Mouse (Mus musculus) MEL (cell line): ENCODE measurements around the gene Zfp950. TPM values are rescaled to one million over a fixed set of nuclear protein-coding genes. Genes with fewer than 3 reads are reported as not detected.

Experiments used
- DNase-seq: peaks from one replicate; pipeline ENCODE4 v3.0.0; 2011; ENCODE audit warnings: low read depth, low spot score
- H3K27ac ChIP-seq: 2 replicates; pipeline ENCODE4 v1.5.1; 2012; ENCODE audit warnings: low read depth, mild to moderate bottlenecking, control low read depth, low read length, moderate library complexity; ENCODE audit not compliant: control insufficient read depth
- H3K27me3 ChIP-seq, 2 experiments: fragments of 150-350 bp in 1 of 2; sonication (generic) in 1 of 2; 2 replicates each; pipeline ENCODE4 v1.6.1; 2012; ENCODE audit warnings: low read length in 2 of 2, mild to moderate bottlenecking in 2 of 2, improper control_type of control experiment in 1 of 2, moderate library complexity in 1 of 2; ENCODE audit not compliant: insufficient read depth in 2 of 2, control insufficient read depth in 1 of 2
- H3K36me3 ChIP-seq, 2 experiments: 2 replicates each; pipeline ENCODE4 v1.6.1; 2012 to 2014; ENCODE audit warnings: low read length in 2 of 2, improper control_type of control experiment in 1 of 2, inconsistent platforms in 1 of 2, mild to moderate bottlenecking in 1 of 2; ENCODE audit not compliant: insufficient read depth in 2 of 2, control insufficient read depth in 1 of 2
- H3K4me1 ChIP-seq, 2 experiments: fragments of 150-350 bp in 1 of 2; sonication (generic) in 1 of 2; 2 replicates each; pipeline ENCODE4 v1.6.1; 2012; ENCODE audit warnings: low read length in 2 of 2, improper control_type of control experiment in 1 of 2, mild to moderate bottlenecking in 1 of 2; ENCODE audit not compliant: insufficient read depth in 2 of 2, control insufficient read depth in 1 of 2
- H3K4me3 ChIP-seq, 2 experiments: fragments of 150-350 bp in 1 of 2; sonication (generic) in 1 of 2; 2 replicates each; pipeline ENCODE4 v1.5.1; 2012; ENCODE audit warnings: low read depth in 2 of 2, low read length in 2 of 2, mild to moderate bottlenecking in 2 of 2, moderate library complexity in 2 of 2, control low read depth in 1 of 2, improper control_type of control experiment in 1 of 2; ENCODE audit not compliant: control insufficient read depth in 1 of 2, insufficient read depth in 1 of 2
- H3K79me2 ChIP-seq: 2 replicates; pipeline ENCODE4 v1.6.1; 2012; ENCODE audit warnings: mild to moderate bottlenecking, low read length, moderate library complexity; ENCODE audit not compliant: control insufficient read depth, poor library complexity, insufficient read depth
- H3K9ac ChIP-seq: 2 replicates; pipeline ENCODE4 v1.6.1; 2012; ENCODE audit warnings: low read depth, mild to moderate bottlenecking, control low read depth, low read length, moderate library complexity; ENCODE audit not compliant: control insufficient read depth, poor library complexity, severe bottlenecking
- H3K9me3 ChIP-seq: fragments of 150-350 bp; sonication (generic); replicated peaks from 2 replicates; pipeline ENCODE4 v1.6.1; 2012; ENCODE audit warnings: mild to moderate bottlenecking, low read length, improper control_type of control experiment, moderate library complexity; ENCODE audit not compliant: insufficient read depth
- BHLHE40 ChIP-seq: IDR thresholded peaks from 2 replicates; pipeline ENCODE4 v1.6.1; 2012; ENCODE audit warnings: low read depth, mild to moderate bottlenecking, inconsistent platforms, low read length, improper control_type of control experiment, borderline replicate concordance
- CHD2 ChIP-seq: IDR thresholded peaks from 2 replicates; pipeline ENCODE4 v1.6.1; 2011; ENCODE audit warnings: low read length, improper control_type of control experiment
- E2F4 ChIP-seq: IDR thresholded peaks from 2 replicates; pipeline ENCODE4 v1.6.1; 2011; ENCODE audit warnings: low read depth, low read length, improper control_type of control experiment, borderline replicate concordance
- EP300 ChIP-seq, 2 experiments: IDR thresholded peaks; 2 replicates each; pipeline ENCODE4 v1.6.1; 2011; ENCODE audit warnings: improper control_type of control experiment in 2 of 2, low read length in 2 of 2, low read depth in 1 of 2, mild to moderate bottlenecking in 1 of 2
- ETS1 ChIP-seq: IDR thresholded peaks from 2 replicates; pipeline ENCODE4 v1.6.1; 2012; ENCODE audit warnings: low read depth, mild to moderate bottlenecking, inconsistent platforms, low read length, improper control_type of control experiment, moderate library complexity
- GABPA ChIP-seq: IDR thresholded peaks from 2 replicates; pipeline ENCODE4 v1.6.1; 2012; ENCODE audit warnings: low read depth, mild to moderate bottlenecking, inconsistent platforms, low read length, improper control_type of control experiment, moderate library complexity
- GATA1 ChIP-seq: IDR thresholded peaks from 2 replicates; pipeline ENCODE4 v1.6.1; 2011; ENCODE audit warnings: low read depth, low read length, improper control_type of control experiment
- JUND ChIP-seq: IDR thresholded peaks from 2 replicates; pipeline ENCODE4 v1.6.1; 2011; ENCODE audit warnings: low read depth, mild to moderate bottlenecking, improper control_type of control experiment, low read length
- KAT2A ChIP-seq: conservative IDR thresholded peaks from 2 replicates; pipeline ENCODE4 v1.6.1; 2012; ENCODE audit warnings: low read depth, low read length, improper control_type of control experiment, inconsistent platforms
- MAZ ChIP-seq: IDR thresholded peaks from 2 replicates; pipeline ENCODE4 v1.6.1; 2012; ENCODE audit warnings: low read depth, mild to moderate bottlenecking, inconsistent platforms, low read length, improper control_type of control experiment
- MEF2A ChIP-seq: IDR thresholded peaks from 2 replicates; pipeline ENCODE4 v1.6.1; 2014; ENCODE audit warnings: low read depth, mild to moderate bottlenecking, inconsistent platforms, low read length, improper control_type of control experiment; ENCODE audit not compliant: poor library complexity, insufficient replicate concordance, severe bottlenecking; ENCODE audit errors: extremely low read depth
- MXI1 ChIP-seq: IDR thresholded peaks from 2 replicates; pipeline ENCODE4 v1.6.1; 2011; ENCODE audit warnings: mild to moderate bottlenecking, low read depth, low read length, improper control_type of control experiment
- MYC ChIP-seq: IDR thresholded peaks from 2 replicates; pipeline ENCODE4 v1.6.1; 2011; ENCODE audit warnings: low read depth, mild to moderate bottlenecking, low read length, improper control_type of control experiment, moderate library complexity
- POLR2A ChIP-seq, 2 experiments: IDR thresholded peaks; 2 replicates each; pipeline ENCODE4 v1.6.1; 2011 to 2012; ENCODE audit warnings: low read length in 2 of 2, mild to moderate bottlenecking in 2 of 2, control low read depth in 1 of 2, improper control_type of control experiment in 1 of 2, low read depth in 1 of 2, moderate library complexity in 1 of 2; ENCODE audit not compliant: control insufficient read depth in 1 of 2, insufficient read depth in 1 of 2, poor library complexity in 1 of 2
- RCOR1 ChIP-seq: IDR thresholded peaks from 2 replicates; pipeline ENCODE4 v1.6.1; 2012; ENCODE audit warnings: low read depth, mild to moderate bottlenecking, inconsistent platforms, low read length, improper control_type of control experiment
- SMC3 ChIP-seq: IDR thresholded peaks from 2 replicates; pipeline ENCODE4 v1.6.1; 2011; ENCODE audit warnings: low read depth, low read length, improper control_type of control experiment
- TAL1 ChIP-seq: IDR thresholded peaks from 2 replicates; pipeline ENCODE4 v1.6.1; 2012; ENCODE audit warnings: mild to moderate bottlenecking, inconsistent platforms, low read length, moderate library complexity, mixed read lengths
- TBP ChIP-seq: IDR thresholded peaks from 2 replicates; pipeline ENCODE4 v1.8.0; 2011; ENCODE audit warnings: low read depth, low read length, improper control_type of control experiment
- TCF12 ChIP-seq: IDR thresholded peaks from 2 replicates; pipeline ENCODE4 v1.6.1; 2014; ENCODE audit warnings: low read depth, mild to moderate bottlenecking, inconsistent platforms, low read length, improper control_type of control experiment, moderate library complexity
- USF1 ChIP-seq: IDR thresholded peaks from 2 replicates; pipeline ENCODE4 v1.6.1; 2014; ENCODE audit warnings: low read depth, mild to moderate bottlenecking, inconsistent platforms, low read length, improper control_type of control experiment, moderate library complexity
- USF2 ChIP-seq, 2 experiments: IDR thresholded peaks; 2 replicates each; pipeline ENCODE4 v1.6.1; 2011 to 2012; ENCODE audit warnings: improper control_type of control experiment in 2 of 2, low read length in 2 of 2, borderline replicate concordance in 1 of 2, inconsistent platforms in 1 of 2, low read depth in 1 of 2, mild to moderate bottlenecking in 1 of 2; ENCODE audit not compliant: insufficient read depth in 1 of 2
- polyA plus RNA-seq, 2 experiments: library from polyadenylated mRNA; stranded (reverse) in 1 of 2; unstranded in 1 of 2; fragments of >175 nt in 1 of 2; fragments of >200 nt in 1 of 2; gene quantifications; 2 replicates each; pipeline versions ENCODE4 v1.2.1 to v1.2.4; 2012; ENCODE audit warnings: low replicate concordance in 2 of 2, low read depth in 1 of 2; ENCODE audit not compliant: insufficient read length in 2 of 2, insufficient read depth in 1 of 2, missing spikeins in 1 of 2
- total RNA-seq: library from RNA; depleted of rRNA; stranded (reverse); fragments of 300-350 nt; gene quantifications from 2 replicates; pipeline ENCODE4 v1.2.3, GENCODE M21; 2012

The Zfp950 gene
- total and polyA plus RNA-seq, 3 experiments, result 5.4 to 113 (median 12.1) TPM

GRCm38 (mm10) chr19:61049413-61049812 is 91.2 kb downstream of the Zfp950 start:
- TF ChIP-seq POLR2A (IDR thresholded peaks at IDR 0.05; ENCODE audit: control insufficient read depth in 1 of 2, insufficient read depth in 1 of 2, low read depth in 1 of 2, low read length in 2 of 2, poor library complexity in 1 of 2), result no peak
- no peak for TF ChIP-seq USF2 (IDR thresholded peaks at IDR 0.05; ENCODE audit: borderline replicate concordance in 1 of 2, insufficient read depth in 1 of 2, low read depth in 1 of 2, low read length in 2 of 2)
- TF ChIP-seq TBP, result no peak
- TF ChIP-seq GABPA, result no peak
- TF ChIP-seq TCF12, result no peak
- TF ChIP-seq USF1, result no peak
- no peak for TF ChIP-seq MEF2A
- TF ChIP-seq, all 39 proteins: peak for 0
- DNase-seq, result no peak
- H3K9ac ChIP-seq, result no peak overlapping the region
- H3K36me3 ChIP-seq, result no peaks in the 10 kb centered on the region
- H3K4me1 ChIP-seq, result no peaks in the 10 kb centered on the region
- no peaks in the 10 kb centered on the region for H3K27me3 ChIP-seq
- no peak overlapping the region for H3K4me3 ChIP-seq
- no peaks in the 10 kb centered on the region for H3K9me3 ChIP-seq
- no peaks in the 10 kb centered on the region for H3K79me2 ChIP-seq
- no peak overlapping the region for H3K27ac ChIP-seq

- Histone ChIP-seq H3K27ac (no peak overlapping the region), H3K79me2 (no peaks in the 10 kb centered on the region), H3K9me3 (no peaks in the 10 kb centered on the region), H3K4me1 (no peaks in the 10 kb centered on the region), H3K36me3 (no peaks in the 10 kb centered on the region)
- TF ChIP-seq JUND (no peak), POLR2A (IDR thresholded peaks at IDR 0.05; ENCODE audit: control insufficient read depth in 1 of 2, insufficient read depth in 1 of 2, low read depth in 1 of 2, low read length in 2 of 2, poor library complexity in 1 of 2) (no peak), EP300 (IDR thresholded peaks at IDR 0.05; ENCODE audit: low read depth in 1 of 2, low read length in 2 of 2) (no peak), MAZ (no peak), KAT2A (no peak), MYC (no peak), RCOR1 (no peak), GATA1 (no peak), SMC3 (no peak), USF1 (no peak), ETS1 (no peak), USF2 (IDR thresholded peaks at IDR 0.05; ENCODE audit: borderline replicate concordance in 1 of 2, insufficient read depth in 1 of 2, low read depth in 1 of 2, low read length in 2 of 2) (no peak), E2F4 (no peak), TAL1 (no peak), MXI1 (no peak), BHLHE40 (no peak), CHD2 (no peak)
- TF ChIP-seq, all 39 proteins: peak for 0
- Histone ChIP-seq H3K27me3 (no peaks in the 10 kb centered on the region), H3K4me3 (no peak overlapping the region), H3K9ac (no peak overlapping the region)
- DNase-seq, result no peak
Measured at GRCm38 (mm10) chr19:61048646-61049045, 92.0 kb downstream of the Zfp950 start.
